Mouse (Mus musculus) lung, postnatal 0 days (tissue): Measurements from ENCODE around the gene Gpr4.
A peak's percentile ranks its signal among the peaks of the same experiment; 100 is the strongest.

ENCODE experiments used
- CTCF ChIP-seq: IDR thresholded peaks from 2 replicates; pipeline ENCODE4 v1.5.1; 2016; ENCODE audit warnings: antibody characterized with exemption, mild to moderate bottlenecking
- EP300 ChIP-seq: IDR thresholded peaks from 2 replicates; pipeline ENCODE4 v1.6.1; 2016; ENCODE audit warnings: antibody characterized with exemption, mild to moderate bottlenecking, control low read depth

DNA sequence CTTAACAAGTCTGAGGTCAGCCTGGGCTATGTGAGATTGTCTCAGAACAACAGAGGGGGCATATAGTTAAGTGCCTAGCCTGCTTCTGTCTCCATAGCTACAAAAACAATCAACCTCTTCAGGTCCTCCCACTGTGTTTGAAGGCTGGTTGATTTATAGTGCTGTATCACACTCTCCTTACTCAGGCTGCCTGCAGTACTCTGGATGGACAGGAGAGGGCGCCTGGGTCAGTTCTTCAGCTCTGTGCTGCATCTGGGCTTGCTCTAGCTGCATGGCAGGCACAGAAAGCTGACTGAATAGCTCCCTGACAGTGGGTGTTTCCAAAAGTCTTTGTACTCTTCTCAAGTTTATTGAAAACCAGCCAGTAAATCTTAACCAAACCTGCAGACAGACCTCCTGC lies 27.1 kb downstream of the Gpr4 start:
- TF ChIP-seq CTCF (peak; percentile 99), EP300 (no peak)
